10 mouse cellular contexts compared by ENCODE assay signal in genomic region chr6:4505158-4505997, GRCm38 (mm10). TPM values are rescaled to one million over a fixed set of nuclear protein-coding genes. Genes with fewer than 3 reads are reported as not detected.
DNase-seq lines count a peak whose midpoint lies in the region; ATAC-seq lines count a peak whose summit lies in the region.
"Had no signal": no experiment of that assay in that cellular context is flagged by ENCODE, and none has a peak within 500 bp of the region (broad histone marks: within the 10 kb centered on the region; RNA-seq: fewer than 3 reads in every experiment).

No protein-coding gene starts in this region.

- H3K9me3 ChIP-seq in forebrain, embryonic 14.5 days (replicated peaks; ENCODE audit: control insufficient read depth, low read length) = no peaks in the 10 kb centered on the region
- no peaks in the 10 kb centered on the region for H3K9me3 ChIP-seq in limb, embryonic 11.5 days (ENCODE audit: control insufficient read depth, low read length)
- H3K9me3 ChIP-seq in midbrain, embryonic 12.5 days = no peaks in the 10 kb centered on the region

- H3K27me3 ChIP-seq in forebrain, embryonic 14.5 days (replicated peaks; ENCODE audit: control insufficient read depth, insufficient read depth, low read length) = 0 out of 2 replicates have a peak, but pooled peaks cover 3% of the 10 kb centered on the region
- no peaks in the 10 kb centered on the region for H3K27me3 ChIP-seq in limb, embryonic 11.5 days (ENCODE audit: control insufficient read depth, insufficient read depth, low read length)
- peaks cover 21% of the 10 kb centered on the region for H3K27me3 ChIP-seq in midbrain, embryonic 12.5 days
- H3K27me3 ChIP-seq: CH12.LX had no signal

- intact Hi-C loops in heart, postnatal 36 days (cut with DNase I) = loop anchor here (1.0 kb wide), 1 partner anchor 88 kb away; no protein-coding TSS in a partner anchor

- H3K36me3 ChIP-seq in forebrain, embryonic 14.5 days (ENCODE audit: control insufficient read depth, insufficient read depth, low read length) = no peaks in the 10 kb centered on the region
- H3K36me3 ChIP-seq in limb, embryonic 11.5 days (ENCODE audit: control insufficient read depth, insufficient read depth, low read length) = 0 out of 2 replicates have a peak, but pooled peaks cover under 1% of the 10 kb centered on the region
- H3K36me3 ChIP-seq in midbrain, embryonic 12.5 days = no peaks in the 10 kb centered on the region

- ATAC-seq in forebrain, embryonic 14.5 days = peak; percentile 82
- peak; percentile 96 for ATAC-seq in limb, embryonic 11.5 days (ENCODE audit: insufficient number of reproducible peaks, low FRiP score, low TSS enrichment, low read depth)
- ATAC-seq in midbrain, embryonic 12.5 days (ENCODE audit: low FRiP score, low read depth) = peak; percentile 87

- WGBS in forebrain, embryonic 14.5 days = under 1% methylated on average over 31 of the region's 31 CpGs
- WGBS in limb, embryonic 11.5 days = under 1% methylated on average over 31 of the region's 31 CpGs
- under 1% methylated on average over 31 of the region's 31 CpGs for WGBS in midbrain, embryonic 12.5 days

- peak; percentile 9 to 24 for DNase-seq in cerebellum, postnatal 25 days
- DNase-seq in cerebellum, adult 11-12 months = no peak
- DNase-seq in forebrain, embryonic 14.5 days (ENCODE audit: low spot score) = no peak
- DNase-seq in heart, postnatal 36 days = peak; percentile 56 to 59
- DNase-seq in limb, embryonic 11.5 days (ENCODE audit: low spot score) = peak; percentile 86
- DNase-seq in urinary bladder, postnatal 25 days (ENCODE audit: low spot score) = peak; percentile 40
- DNase-seq in thymus, postnatal 14 days = no peak

- H3K4me1 ChIP-seq in forebrain, embryonic 14.5 days (ENCODE audit: control insufficient read depth, insufficient read depth, low read length) = peaks cover 7% of the 10 kb centered on the region; the same call in 1 of the 2 replicates
- peaks cover 5% of the 10 kb centered on the region; the same call in 1 of the 2 replicates for H3K4me1 ChIP-seq in limb, embryonic 11.5 days (ENCODE audit: control insufficient read depth, insufficient read depth, low read length)
- peaks cover 12% of the 10 kb centered on the region for H3K4me1 ChIP-seq in midbrain, embryonic 12.5 days

- peak overlapping the region; percentile 65 for H3K4me2 ChIP-seq in forebrain, embryonic 14.5 days (ENCODE audit: low read length)
- peak overlapping the region; percentile 49 for H3K4me2 ChIP-seq in limb, embryonic 11.5 days (ENCODE audit: low read depth, severe bottlenecking)
- H3K4me2 ChIP-seq in midbrain, embryonic 12.5 days (replicated peaks) = peak overlapping the region; percentile 78

- no peak overlapping the region for H3K27ac ChIP-seq in forebrain, embryonic 14.5 days (ENCODE audit: low read depth, low read length)
- peak overlapping the region; percentile 69; the same call in 1 of the 2 replicates for H3K27ac ChIP-seq in limb, embryonic 11.5 days (replicated peaks; ENCODE audit: low read depth, low read length)
- H3K27ac ChIP-seq in midbrain, embryonic 12.5 days (replicated peaks) = no peak overlapping the region
- H3K27ac ChIP-seq: macrophage had no signal

- H3K9ac ChIP-seq in forebrain, embryonic 14.5 days (ENCODE audit: low read length) = peak overlapping the region; percentile 49
- peak overlapping the region; percentile 63 for H3K9ac ChIP-seq in limb, embryonic 11.5 days (ENCODE audit: low read length)
- H3K9ac ChIP-seq in midbrain, embryonic 12.5 days (replicated peaks) = peak overlapping the region; percentile 41; the same call in 1 of the 2 replicates

- H3K4me3 ChIP-seq in forebrain, embryonic 14.5 days (ENCODE audit: low read depth, low read length) = peak overlapping the region; percentile 28
- peak overlapping the region; percentile 44 for H3K4me3 ChIP-seq in limb, embryonic 11.5 days (ENCODE audit: low read depth, low read length)
- H3K4me3 ChIP-seq in midbrain, embryonic 12.5 days = peak overlapping the region; percentile 41

RNA-seq across cellular contexts. Expression of gene Col1a2, which starts 0.8 kb away (rescaled TPM):
- polyA plus RNA-seq in forebrain, embryonic 14.5 days (2014; fragmentation: Nextera tagmentation; extraction: Ambion mirVana) = 32.8 and 57.9 TPM in 2 replicates
- 100 to 1,000 TPM; 137 to 156 TPM for total RNA-seq in heart, postnatal 36 days (2021)
- polyA plus RNA-seq in limb, embryonic 11.5 days (2014; fragmentation: Nextera tagmentation; extraction: Ambion mirVana) = 243 and 265 TPM in 2 replicates
- polyA plus RNA-seq in midbrain, embryonic 12.5 days (2016; fragmentation: Nextera tagmentation; extraction: Ambion mirVana) = 256 and 344 TPM in 2 replicates
- total RNA-seq: CH12.LX had no signal

Comparison
In these comparisons a context has a peak if more than half of its experiments do, and no peak if none do; other contexts are left out.
1. DNase-seq: peak in cerebellum, postnatal 25 days (2 of 2), heart, postnatal 36 days (2 of 2), limb, embryonic 11.5 days (single experiment) and urinary bladder, postnatal 25 days (single experiment); none in cerebellum, adult 11-12 months (single experiment), forebrain, embryonic 14.5 days (single experiment) and thymus, postnatal 14 days (single experiment).
2. Peak in every context shown above with its lines, with median percentiles within 50 percentile points of each other: ATAC-seq, H3K4me2 ChIP-seq, H3K4me3 ChIP-seq and H3K9ac ChIP-seq.